Mouse (Mus musculus) liver, embryonic 16.5 days (tissue): ENCODE results near the gene Cap1. TPM values are rescaled to one million over a fixed set of nuclear protein-coding genes. Genes with fewer than 3 reads are reported as not detected.

ENCODE experiments used
- ATAC-seq: fragments of 200-750 bp; cut with Nextera tagmentation; 2 replicates; pipeline ENCODE4 v1.8.0; 2017; ENCODE audit warnings: low read depth, mild to moderate bottlenecking, moderate number of reproducible peaks, moderate library complexity
- H3K27ac ChIP-seq: fragments of 300-500 bp; sonication (generic); 2 replicates; pipeline ENCODE4 v1.5.1; 2014; ENCODE audit warnings: mild to moderate bottlenecking, low read length
- H3K27me3 ChIP-seq: fragments of 300-500 bp; sonication (generic); 2 replicates; pipeline ENCODE4 v1.6.1; 2014; ENCODE audit warnings: low read depth, low read length, mixed read lengths; ENCODE audit not compliant: control insufficient read depth, insufficient read depth
- H3K36me3 ChIP-seq: fragments of 300-500 bp; sonication (generic); 2 replicates; pipeline ENCODE4 v1.6.1; 2014; ENCODE audit warnings: mild to moderate bottlenecking; ENCODE audit not compliant: control insufficient read depth, insufficient read depth
- H3K4me1 ChIP-seq: fragments of 300-500 bp; sonication (generic); 2 replicates; pipeline ENCODE4 v1.6.1; 2014; ENCODE audit warnings: low read depth, low read length, mixed read lengths; ENCODE audit not compliant: control insufficient read depth
- H3K4me2 ChIP-seq: fragments of 300-500 bp; sonication (generic); 2 replicates; pipeline ENCODE4 v1.6.1; 2014; ENCODE audit warnings: low read depth, low read length, mixed read lengths
- H3K4me3 ChIP-seq: fragments of 300-500 bp; sonication (generic); 2 replicates; pipeline ENCODE4 v1.5.1; 2014; ENCODE audit warnings: low read depth, mild to moderate bottlenecking, low read length
- H3K9ac ChIP-seq: fragments of 300-500 bp; sonication (generic); 2 replicates; pipeline ENCODE4 v1.6.1; 2014; ENCODE audit warnings: low read depth, low read length
- H3K9me3 ChIP-seq: fragments of 300-500 bp; sonication (generic); replicated peaks from 2 replicates; pipeline ENCODE4 v1.6.1; 2016; ENCODE audit warnings: low read length; ENCODE audit not compliant: control insufficient read depth
- WGBS: fragments of 180-500 bp; shearing (Covaris S2); extraction: QIAGEN DNeasy Blood & Tissue Kit; methylation state at CpG from one replicate; pipeline ENCODE4 v1.1.7; 2014; ENCODE audit not compliant: insufficient replicate concordance; 5-methylcytosine and 5-hydroxymethylcytosine counted together
- polyA plus RNA-seq: library from polyadenylated mRNA; unstranded; fragments of >200 nt; fragmentation: Nextera tagmentation; extraction: Ambion mirVana; gene quantifications from 2 replicates; pipeline ENCODE4 v1.2.1, GENCODE M21; 2015

Cap1 gene
- polyA plus RNA-seq, 1 experiment from 2014 or later = 33.7 TPM

- WGBS = 11% methylated on average over 1 of the region's 1 CpGs
- Histone ChIP-seq H3K36me3 (no peaks in the 10 kb centered on the region), H3K9me3 (no peaks in the 10 kb centered on the region), H3K4me3 (no peak overlapping the region), H3K9ac (no peak overlapping the region), H3K27ac (no peak overlapping the region), H3K27me3 (no peaks in the 10 kb centered on the region), H3K4me1 (no peaks in the 10 kb centered on the region), H3K4me2 (no peak overlapping the region)
- no peak for ATAC-seq
These were observed 74.7 kb downstream of the Cap1 start for GRCm38 (mm10) chr4:122811180-122811579.

Other genes with a start within 250 kb of the Cap1 start
- not detected in 2 replicates for gene 9530002B09Rik, start 196.8 kb downstream of the Cap1 start, polyA plus RNA-seq
- gene Ppt1, start 49.8 kb downstream of the Cap1 start, polyA plus RNA-seq = 20.6 and 21.9 TPM in 2 replicates
- 0.08 TPM in 1 of 2 replicates, not detected in the other for gene Mfsd2a, start 75.1 kb upstream of the Cap1 start, polyA plus RNA-seq
- gene Mycl, start 109.6 kb upstream of the Cap1 start, polyA plus RNA-seq = 0.65 and 0.92 TPM in 2 replicates
- 6.3 and 7.0 TPM in 2 replicates for gene Trit1, start 130.5 kb upstream of the Cap1 start, polyA plus RNA-seq
- 0.28 and 0.30 TPM in 2 replicates for gene Bmp8b, start 219.1 kb upstream of the Cap1 start, polyA plus RNA-seq
- 0.06 TPM in 1 of 2 replicates, not detected in the other for gene Oxct2b, start 230.2 kb upstream of the Cap1 start, polyA plus RNA-seq